Mouse (Mus musculus) forebrain, embryonic 11.5 days (tissue): ENCODE data around the gene Usp22. TPM values are rescaled to one million over a fixed set of nuclear protein-coding genes. Genes with fewer than 3 reads are reported as not detected.
"Not testable (repeated sequence)": the region's sequence is repeated elsewhere in the genome, so short reads cannot be mapped to it uniquely, and the experiment has no call there.

Experiments
- ATAC-seq: fragments of 200-750 bp; cut with Nextera tagmentation; replicated peaks from 2 replicates; pipeline ENCODE4 v1.8.0; 2017; ENCODE audit warnings: moderate TSS enrichment; ENCODE audit not compliant: low FRiP score
- DNase-seq: peaks from one replicate; pipeline ENCODE4 v3.0.0-alpha.2; 2017; ENCODE audit warnings: low spot score
- H3K27ac ChIP-seq: fragments of 300-500 bp; sonication (generic); 2 replicates; pipeline ENCODE4 v1.5.1; 2014; ENCODE audit warnings: low read depth, low read length
- H3K27me3 ChIP-seq: fragments of 300-500 bp; sonication (generic); 2 replicates; pipeline ENCODE4 v1.6.1; 2014; ENCODE audit warnings: mild to moderate bottlenecking, low read length, mixed read lengths; ENCODE audit not compliant: control insufficient read depth, insufficient read depth
- H3K36me3 ChIP-seq: fragments of 300-500 bp; sonication (generic); 2 replicates; pipeline ENCODE4 v1.6.1; 2014; ENCODE audit warnings: mild to moderate bottlenecking, low read length, moderate library complexity, mixed read lengths; ENCODE audit not compliant: control insufficient read depth, insufficient read depth
- H3K4me1 ChIP-seq: fragments of 300-500 bp; sonication (generic); replicated peaks from 2 replicates; pipeline ENCODE4 v1.6.1; 2014; ENCODE audit warnings: low read length, mixed read lengths; ENCODE audit not compliant: control insufficient read depth, insufficient read depth
- H3K4me2 ChIP-seq: fragments of 300-500 bp; sonication (generic); 2 replicates; pipeline ENCODE4 v1.6.1; 2014; ENCODE audit warnings: low read depth, mild to moderate bottlenecking, low read length, moderate library complexity, mixed read lengths; ENCODE audit not compliant: severe bottlenecking
- H3K4me3 ChIP-seq: fragments of 300-500 bp; sonication (generic); 2 replicates; pipeline ENCODE4 v1.5.1; 2014; ENCODE audit warnings: low read depth, low read length
- H3K9ac ChIP-seq: fragments of 300-500 bp; sonication (generic); 2 replicates; pipeline ENCODE4 v1.6.1; 2014; ENCODE audit warnings: low read length
- H3K9me3 ChIP-seq: fragments of 300-500 bp; sonication (generic); 2 replicates; pipeline ENCODE4 v1.6.1; 2016; ENCODE audit warnings: low read length, mixed read lengths; ENCODE audit not compliant: control insufficient read depth
- WGBS: fragments of 180-500 bp; shearing (Covaris S2); extraction: QIAGEN DNeasy Blood & Tissue Kit; methylation state at CpG from one replicate; pipeline ENCODE4 v1.1.7; 2014; 5-methylcytosine and 5-hydroxymethylcytosine counted together
- polyA plus RNA-seq: library from polyadenylated mRNA; unstranded; fragments of >200 nt; fragmentation: Nextera tagmentation; extraction: Ambion mirVana; gene quantifications from 2 replicates; pipeline ENCODE4 v1.2.1, GENCODE M21; 2014

Gene Usp22
- polyA plus RNA-seq, 1 experiment from 2014 or later, result 259 TPM

- Histone ChIP-seq H3K27me3 (no peaks in the 10 kb centered on the region), H3K9me3 (no peaks in the 10 kb centered on the region), H3K9ac (peak overlapping the region; percentile 89), H3K4me1 (peaks cover 7% of the 10 kb centered on the region; the same call in 1 of the 2 replicates), H3K36me3 (no peaks in the 10 kb centered on the region; the same call in 1 of the 2 replicates), H3K27ac (peak overlapping the region; percentile 79), H3K4me3 (peak overlapping the region; percentile 68), H3K4me2 (peak overlapping the region; percentile 62)
- DNase-seq (peak; percentile 89), ATAC-seq (peak; percentile 36)
- WGBS, result under 1% methylated on average over 28 of the region's 28 CpGs
These were observed 499 bp downstream of the Usp22 start for GRCm38 (mm10) chr11:61174291-61174820.

GRCm38 (mm10) chr11:61173477-61173876 lies 1.4 kb downstream of the Usp22 start:
- H3K27me3 ChIP-seq, DNase-seq, H3K9me3 ChIP-seq, H3K36me3 ChIP-seq, H3K4me1 ChIP-seq, ATAC-seq, H3K27ac ChIP-seq: not testable (repeated sequence)
- H3K4me2 ChIP-seq, result peak overlapping the region; percentile 62
- H3K4me3 ChIP-seq, result peak overlapping the region; percentile 68
- peak overlapping the region; percentile 89 for H3K9ac ChIP-seq
- 30% methylated on average over 15 of the region's 15 CpGs for WGBS

- H3K36me3 ChIP-seq, result peaks cover 4% of the 10 kb centered on the region; the same call in 1 of the 2 replicates
- peaks cover 7% of the 10 kb centered on the region; the same call in 1 of the 2 replicates for H3K4me1 ChIP-seq
- ATAC-seq, result no peak
- H3K27ac ChIP-seq, result no peak overlapping the region
- H3K4me3 ChIP-seq, result no peak overlapping the region
- no peaks in the 10 kb centered on the region for H3K27me3 ChIP-seq
- no peak overlapping the region for H3K9ac ChIP-seq
- no peak overlapping the region for H3K4me2 ChIP-seq
- no peak for DNase-seq
- no peaks in the 10 kb centered on the region for H3K9me3 ChIP-seq
- WGBS, result 88% methylated on average over 5 of the region's 5 CpGs
These were observed 4.7 kb downstream of the Usp22 start for GRCm38 (mm10) chr11:61170184-61170583.

- no peak for DNase-seq
- H3K27me3 ChIP-seq, result no peaks in the 10 kb centered on the region
- no peak overlapping the region for H3K4me3 ChIP-seq
- no peak overlapping the region for H3K9ac ChIP-seq
- H3K9me3 ChIP-seq, result no peaks in the 10 kb centered on the region
- H3K4me2 ChIP-seq, result no peak overlapping the region
- H3K27ac ChIP-seq, result no peak overlapping the region
- peaks cover 33% of the 10 kb centered on the region for H3K36me3 ChIP-seq
- no peaks in the 10 kb centered on the region for H3K4me1 ChIP-seq
- WGBS, result 96% methylated on average over 10 of the region's 10 CpGs
- no peak for ATAC-seq
These were observed 10.0 kb downstream of the Usp22 start for GRCm38 (mm10) chr11:61164881-61165280.

GRCm38 (mm10) chr11:61164366-61164765 lies 10.5 kb downstream of the Usp22 start:
- Histone ChIP-seq H3K4me2 (no peak overlapping the region), H3K4me3 (no peak overlapping the region), H3K9ac (no peak overlapping the region), H3K27me3 (no peaks in the 10 kb centered on the region), H3K27ac (no peak overlapping the region), H3K4me1 (no peaks in the 10 kb centered on the region), H3K9me3 (no peaks in the 10 kb centered on the region), H3K36me3 (peaks cover 34% of the 10 kb centered on the region)
- no peak for DNase-seq
- no peak for ATAC-seq
- WGBS, result 92% methylated on average over 6 of the region's 6 CpGs

- no peak overlapping the region for H3K27ac ChIP-seq
- no peak overlapping the region for H3K9ac ChIP-seq
- no peak overlapping the region for H3K4me3 ChIP-seq
- H3K4me1 ChIP-seq, result no peaks in the 10 kb centered on the region
- no peak for ATAC-seq
- no peak overlapping the region for H3K4me2 ChIP-seq
- 92% methylated on average over 3 of the region's 3 CpGs for WGBS
- no peaks in the 10 kb centered on the region for H3K27me3 ChIP-seq
- H3K9me3 ChIP-seq, result no peaks in the 10 kb centered on the region
- H3K36me3 ChIP-seq, result peaks cover 40% of the 10 kb centered on the region
- no peak for DNase-seq
These were observed 11.5 kb downstream of the Usp22 start for GRCm38 (mm10) chr11:61163341-61163740.

- ATAC-seq (no peak), DNase-seq (no peak)
- 95% methylated on average over 14 of the region's 14 CpGs for WGBS
- no peaks in the 10 kb centered on the region for H3K9me3 ChIP-seq
- H3K4me1 ChIP-seq, result no peaks in the 10 kb centered on the region
- no peak overlapping the region for H3K27ac ChIP-seq
- no peak overlapping the region for H3K9ac ChIP-seq
- H3K36me3 ChIP-seq, result peaks cover 43% of the 10 kb centered on the region
- H3K27me3 ChIP-seq, result no peaks in the 10 kb centered on the region
- no peak overlapping the region for H3K4me3 ChIP-seq
- H3K4me2 ChIP-seq, result no peak overlapping the region
These were observed 12.1 kb downstream of the Usp22 start for GRCm38 (mm10) chr11:61162776-61163175.

- Histone ChIP-seq H3K27me3 (no peaks in the 10 kb centered on the region), H3K27ac (no peak overlapping the region), H3K36me3 (peaks cover 47% of the 10 kb centered on the region), H3K4me3 (no peak overlapping the region), H3K9me3 (no peaks in the 10 kb centered on the region), H3K9ac (no peak overlapping the region), H3K4me2 (no peak overlapping the region), H3K4me1 (no peaks in the 10 kb centered on the region)
- WGBS, result 93% methylated on average over 13 of the region's 13 CpGs
- ATAC-seq (no peak), DNase-seq (no peak)
These were observed 13.7 kb downstream of the Usp22 start for GRCm38 (mm10) chr11:61161121-61161520.
